In genomic region chr6:108288979-108289378, GRCm38 (mm10) we compare ENCODE assay signal across 32 mouse cellular contexts.
A peak's percentile ranks its signal among the peaks of the same experiment; 100 is the strongest.
DNase-seq lines count a peak whose midpoint lies in the region; ATAC-seq and TF ChIP-seq lines count a peak whose summit lies in the region.
"Had no signal": no experiment of that assay in that cellular context is flagged by ENCODE, and none has a peak within 500 bp of the region (broad histone marks: within the 10 kb centered on the region; RNA-seq: fewer than 3 reads in every experiment).

No protein-coding gene starts in this region.

- DNase-seq in frontal cortex, adult 2 months (ENCODE audit: extremely low spot score in 1 of 2, low spot score in 1 of 2): no peak
- peak; percentile 7 for DNase-seq in urinary bladder, postnatal 14 days (ENCODE audit: low spot score)
- no peak for DNase-seq in urinary bladder, adult 2 months (ENCODE audit: low spot score)
- no peak for DNase-seq in right cerebral cortex, adult 2 months (ENCODE audit: low spot score in 2 of 2)
- no peak for DNase-seq in stomach, postnatal 0 days (ENCODE audit: low spot score)
- DNase-seq: adrenal gland, postnatal 25 days; cerebellum, adult 8-10 months; cerebellum, postnatal 25 days; embryo, embryonic 11 days; gastrocnemius, adult 2 months; gastrocnemius, postnatal 36 days; heart, postnatal 14 days; kidney, adult 18-20 months; kidney, postnatal 25 days; liver, embryonic 13.5 days; lung, adult 18-20 months; lung, postnatal 4 days; midbrain, embryonic 14.5 days; right cerebral cortex, postnatal 4 days; thymus, adult 2 months; thymus, postnatal 36 days had no signal

- no peaks in the 10 kb centered on the region for H3K27me3 ChIP-seq in stomach, postnatal 0 days (ENCODE audit: control insufficient read depth, insufficient read depth, low read length)
- H3K27me3 ChIP-seq: embryonic facial prominence, embryonic 12.5 days; heart, embryonic 13.5 days; kidney, embryonic 15.5 days; limb, embryonic 15.5 days; liver, embryonic 13.5 days; neural tube, embryonic 15.5 days had no signal

- H3K36me3 ChIP-seq in stomach, postnatal 0 days (ENCODE audit: control insufficient read depth, insufficient read depth, low read length): no peaks in the 10 kb centered on the region
- H3K36me3 ChIP-seq: embryonic facial prominence, embryonic 12.5 days; kidney, embryonic 15.5 days; limb, embryonic 10.5 days; limb, embryonic 15.5 days; liver, embryonic 13.5 days; neural tube, embryonic 15.5 days had no signal

- TF ChIP-seq CTCF in stomach, postnatal 0 days (IDR thresholded peaks at IDR 0.05; ENCODE audit: low read depth): no peak

- H3K4me3 ChIP-seq in stomach, postnatal 0 days (ENCODE audit: low read depth, low read length): no peak overlapping the region
- H3K4me3 ChIP-seq: embryonic facial prominence, embryonic 12.5 days; gastrocnemius, adult 2 months; heart, embryonic 13.5 days; kidney, embryonic 15.5 days; limb, embryonic 10.5 days; limb, embryonic 15.5 days; liver, embryonic 13.5 days; neural tube, embryonic 15.5 days had no signal

- H3K27ac ChIP-seq in stomach, postnatal 0 days (replicated peaks): no peak overlapping the region
- H3K27ac ChIP-seq: embryonic facial prominence, embryonic 12.5 days; gastrocnemius, adult 2 months; heart, embryonic 13.5 days; kidney, embryonic 15.5 days; limb, embryonic 10.5 days; limb, embryonic 15.5 days; liver, embryonic 13.5 days; neural tube, embryonic 15.5 days had no signal

- H3K9ac ChIP-seq in stomach, postnatal 0 days (ENCODE audit: low read length): no peak overlapping the region
- H3K9ac ChIP-seq: embryonic facial prominence, embryonic 12.5 days; heart, embryonic 13.5 days; kidney, embryonic 15.5 days; limb, embryonic 15.5 days; liver, embryonic 13.5 days; neural tube, embryonic 15.5 days had no signal

- WGBS in stomach, postnatal 0 days: 36% methylated on average over 3 of the region's 3 CpGs

- ATAC-seq in frontal cortex, adult (ENCODE audit: low TSS enrichment): peak; percentile 24
- ATAC-seq in monocyte, adult 5-6 weeks (replicated peaks; ENCODE audit: insufficient number of reproducible peaks, low FRiP score, low TSS enrichment, poor library complexity, severe bottlenecking): peak; percentile 66
- ATAC-seq in stomach, postnatal 0 days (ENCODE audit: low FRiP score, low TSS enrichment): no peak
- ATAC-seq: forebrain, embryonic 14.5 days; hindbrain, embryonic 16.5 days; lung, postnatal 0 days had no signal

- no peaks in the 10 kb centered on the region for H3K9me3 ChIP-seq in stomach, postnatal 0 days (ENCODE audit: control insufficient read depth, low read length)
- H3K9me3 ChIP-seq: embryonic facial prominence, embryonic 12.5 days; heart, embryonic 13.5 days; kidney, embryonic 15.5 days; limb, embryonic 10.5 days; limb, embryonic 15.5 days; liver, embryonic 13.5 days; neural tube, embryonic 15.5 days had no signal

- no peak for TF ChIP-seq EP300 in stomach, postnatal 0 days (optimal IDR thresholded peaks at IDR 0.05)

- no peak overlapping the region for H3K4me2 ChIP-seq in stomach, postnatal 0 days (replicated peaks; ENCODE audit: low read depth)
- H3K4me2 ChIP-seq: embryonic facial prominence, embryonic 12.5 days; heart, embryonic 13.5 days; kidney, embryonic 15.5 days; limb, embryonic 15.5 days; liver, embryonic 13.5 days; neural tube, embryonic 15.5 days had no signal

- no peaks in the 10 kb centered on the region; the same call in 1 of the 2 replicates for H3K4me1 ChIP-seq in stomach, postnatal 0 days (replicated peaks; ENCODE audit: control insufficient read depth, insufficient read depth)
- H3K4me1 ChIP-seq: embryonic facial prominence, embryonic 12.5 days; kidney, embryonic 15.5 days; limb, embryonic 10.5 days; limb, embryonic 15.5 days; liver, embryonic 13.5 days; neural tube, embryonic 15.5 days had no signal
